Mouse (Mus musculus) CH12.LX (cell line): Measurements from ENCODE around the gene Tbx5.

Experiments used
- CTCF ChIP-seq, 2 experiments: IDR thresholded peaks in 1 of 2; conservative IDR thresholded peaks in 1 of 2; 2 replicates each; pipeline ENCODE4 v1.5.1; 2011 to 2012; ENCODE audit warnings: low read depth in 2 of 2, low read length in 2 of 2, improper control_type of control experiment in 1 of 2, inconsistent platforms in 1 of 2, mild to moderate bottlenecking in 1 of 2, moderate library complexity in 1 of 2
- MAX ChIP-seq: IDR thresholded peaks from 2 replicates; pipeline ENCODE4 v1.6.1; 2011; ENCODE audit warnings: low read length, improper control_type of control experiment
- NRF1 ChIP-seq: IDR thresholded peaks from 2 replicates; pipeline ENCODE4 v1.6.1; 2014; ENCODE audit warnings: low read depth, mild to moderate bottlenecking, inconsistent platforms, low read length, improper control_type of control experiment, moderate library complexity
- POLR2A ChIP-seq: IDR thresholded peaks from 2 replicates; pipeline ENCODE4 v1.6.1; 2011; ENCODE audit warnings: low read depth, mild to moderate bottlenecking, improper control_type of control experiment, low read length
- SIN3A ChIP-seq: IDR thresholded peaks from 2 replicates; pipeline ENCODE4 v1.6.1; 2012; ENCODE audit warnings: low read length, improper control_type of control experiment, inconsistent platforms
- SMC3 ChIP-seq: IDR thresholded peaks from 2 replicates; pipeline ENCODE4 v1.6.1; 2011; ENCODE audit warnings: low read depth, low read length, improper control_type of control experiment
- TCF12 ChIP-seq: IDR thresholded peaks from 2 replicates; pipeline ENCODE4 v1.6.1; 2014; ENCODE audit warnings: low read depth, mild to moderate bottlenecking, inconsistent platforms, low read length, improper control_type of control experiment
- USF1 ChIP-seq: IDR thresholded peaks from 2 replicates; pipeline ENCODE4 v1.6.1; 2014; ENCODE audit warnings: low read depth, mild to moderate bottlenecking, inconsistent platforms, low read length, improper control_type of control experiment
- ZNF384 ChIP-seq: IDR thresholded peaks from 2 replicates; pipeline ENCODE4 v1.6.1; 2012; ENCODE audit warnings: low read depth, low read length, improper control_type of control experiment, inconsistent platforms

DNA sequence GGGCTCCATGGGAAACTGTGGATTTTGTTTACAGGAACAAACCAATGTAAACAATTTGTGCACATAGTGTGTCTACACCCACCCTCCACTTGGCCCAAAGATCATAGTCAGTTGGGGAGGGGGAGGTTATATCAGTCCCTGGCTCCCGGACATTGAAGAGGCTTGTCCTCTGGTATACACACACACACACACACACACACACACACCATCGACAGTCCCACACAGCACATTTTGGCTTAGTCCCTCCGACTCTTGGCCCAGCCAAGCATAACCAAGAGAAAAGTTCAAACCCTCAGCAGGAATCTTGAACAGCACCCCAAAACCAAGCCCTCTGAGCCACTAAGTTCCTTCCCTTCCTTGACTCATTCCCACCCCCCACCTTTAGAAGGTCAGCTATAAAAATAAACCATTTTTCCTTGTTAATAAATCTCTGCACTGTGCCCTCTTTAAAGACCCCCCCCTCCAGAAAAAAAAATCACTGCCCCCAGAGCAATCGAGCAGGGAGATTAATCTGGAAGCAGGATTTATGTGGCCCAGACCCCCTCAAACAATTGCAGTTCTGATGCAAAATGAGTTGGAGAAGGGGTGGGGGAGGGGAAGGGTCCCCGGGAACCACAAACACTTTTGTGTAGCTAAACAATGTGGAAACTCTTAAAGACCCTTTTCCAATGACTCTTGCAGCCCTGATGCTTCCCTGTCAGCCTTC lies 33.6 kb upstream of the Tbx5 start:
- no peak for TF ChIP-seq CTCF (conservative IDR thresholded peaks at IDR 0.05 in 1 of 2, IDR thresholded peaks at IDR 0.05 in 1 of 2; ENCODE audit: low read depth in 2 of 2, low read length in 2 of 2)
- no peak for TF ChIP-seq POLR2A
- no peak for TF ChIP-seq TCF12
- TF ChIP-seq USF1: no peak
- no peak for TF ChIP-seq ZNF384
- TF ChIP-seq MAX: no peak
- TF ChIP-seq SIN3A: no peak
- TF ChIP-seq SMC3: no peak
- TF ChIP-seq NRF1: no peak
